Mouse (Mus musculus): Measurements from ENCODE around the gene Hspb2. TPM values are rescaled to one million over a fixed set of nuclear protein-coding genes. Genes with fewer than 3 reads are reported as not detected.

Gene Hspb2
- polyA plus RNA-seq, 1 experiment, result not detected

DNA sequence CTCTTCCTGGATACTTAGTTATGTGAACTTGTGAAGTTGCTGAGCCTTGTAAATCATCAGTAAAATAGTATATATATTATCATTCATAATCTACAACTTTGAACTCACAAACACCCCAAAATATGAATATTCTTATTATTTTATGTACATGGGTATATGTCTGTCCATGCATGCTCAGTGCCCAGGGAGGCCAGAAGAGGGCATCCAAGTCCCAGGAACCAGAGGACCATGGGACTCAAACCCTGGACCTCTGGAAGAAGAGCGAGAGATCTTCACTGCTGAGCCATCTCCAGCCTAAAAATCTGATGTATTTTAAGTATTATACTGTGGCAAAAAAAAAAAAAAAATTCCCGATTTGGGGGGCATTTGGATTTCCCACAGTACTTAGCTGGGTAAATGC, 43.0 kb downstream of the Hspb2 start:
- no peak overlapping the region for H3K27ac ChIP-seq (ENCODE audit: insufficient read depth, low read depth, low read length)
- no peaks in the 10 kb centered on the region for H3K4me1 ChIP-seq (ENCODE audit: control insufficient read depth, insufficient read depth, low read length)
- TF ChIP-seq POLR2A (IDR thresholded peaks at IDR 0.05; ENCODE audit: insufficient read depth, low read depth, low read length), result no peak
- 0 out of 2 replicates have a peak, but pooled peaks have one; percentile 10 for TF ChIP-seq CTCF (IDR thresholded peaks at IDR 0.05; ENCODE audit: insufficient read depth, low read depth, low read length)
- WGBS, result 17% methylated on average over 2 of the region's 2 CpGs
- no peak overlapping the region for H3K4me3 ChIP-seq (ENCODE audit: insufficient read depth, low read depth, low read length)

DNA sequence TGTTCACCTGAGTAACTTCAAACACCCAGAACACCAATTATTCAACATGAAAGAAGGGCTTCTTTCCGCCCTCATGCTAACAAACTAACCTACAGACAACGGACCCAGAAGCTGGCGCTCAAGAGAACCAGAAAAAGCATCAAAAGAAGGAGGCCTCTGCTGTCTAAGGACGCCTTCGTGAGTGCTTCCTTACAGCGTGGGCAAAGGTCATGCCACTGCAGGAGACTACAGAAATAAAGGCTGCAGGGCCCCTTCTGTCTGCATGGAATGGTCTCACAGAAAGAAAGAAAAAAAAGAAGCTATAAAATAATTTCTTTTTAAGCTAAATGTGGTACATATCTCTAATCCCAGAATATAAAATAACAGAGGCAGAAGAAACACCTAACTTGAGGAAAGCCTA, 47.2 kb downstream of the Hspb2 start:
- Histone ChIP-seq H3K27ac (ENCODE audit: insufficient read depth, low read depth, low read length) (no peak overlapping the region), H3K4me1 (ENCODE audit: control insufficient read depth, insufficient read depth, low read length) (peaks cover 8% of the 10 kb centered on the region), H3K4me3 (ENCODE audit: insufficient read depth, low read depth, low read length) (no peak overlapping the region)
- TF ChIP-seq CTCF (IDR thresholded peaks at IDR 0.05; ENCODE audit: insufficient read depth, low read depth, low read length), result no peak
- no peak for TF ChIP-seq POLR2A (IDR thresholded peaks at IDR 0.05; ENCODE audit: insufficient read depth, low read depth, low read length)
- 70% methylated on average over 6 of the region's 6 CpGs for WGBS

Other genes starting within 250 kb of the Hspb2 start
- gene Pts, start 223.6 kb downstream of the Hspb2 start, polyA plus RNA-seq (2012; ENCODE audit: insufficient read depth, insufficient read length, low replicate concordance, missing spikeins), result not detected in 2 replicates
- gene Il18, start 197.5 kb downstream of the Hspb2 start, polyA plus RNA-seq (2012; ENCODE audit: insufficient read depth, insufficient read length, low replicate concordance, missing spikeins), result not detected in 2 replicates
- gene Bco2, start 197.2 kb downstream of the Hspb2 start, polyA plus RNA-seq (2012; ENCODE audit: insufficient read depth, insufficient read length, low replicate concordance, missing spikeins), result not detected in 2 replicates
- not detected in 2 replicates for gene Tex12, start 191.0 kb downstream of the Hspb2 start, polyA plus RNA-seq (2012; ENCODE audit: insufficient read depth, insufficient read length, low replicate concordance, missing spikeins)
- not detected in 2 replicates for gene Sdhd, start 148.5 kb downstream of the Hspb2 start, polyA plus RNA-seq (2012; ENCODE audit: insufficient read depth, insufficient read length, low replicate concordance, missing spikeins)
- gene Timm8b, start 148.4 kb downstream of the Hspb2 start, polyA plus RNA-seq (2012; ENCODE audit: insufficient read depth, insufficient read length, low replicate concordance, missing spikeins), result not detected in 2 replicates
- not detected in 2 replicates for gene Pih1d2, start 135.0 kb downstream of the Hspb2 start, polyA plus RNA-seq (2012; ENCODE audit: insufficient read depth, insufficient read length, low replicate concordance, missing spikeins)
- not detected in 2 replicates for gene Nkapd1, start 134.9 kb downstream of the Hspb2 start, polyA plus RNA-seq (2012; ENCODE audit: insufficient read depth, insufficient read length, low replicate concordance, missing spikeins)
- gene Dlat, start 92.6 kb downstream of the Hspb2 start, polyA plus RNA-seq (2012; ENCODE audit: insufficient read depth, insufficient read length, low replicate concordance, missing spikeins), result not detected in 2 replicates
- not detected in 2 replicates for gene Dixdc1, start 12.8 kb downstream of the Hspb2 start, polyA plus RNA-seq (2012; ENCODE audit: insufficient read depth, insufficient read length, low replicate concordance, missing spikeins)
- gene 2310030G06Rik, start 5.8 kb downstream of the Hspb2 start, polyA plus RNA-seq (2012; ENCODE audit: insufficient read depth, insufficient read length, low replicate concordance, missing spikeins), result not detected in 2 replicates
- not detected in 2 replicates for gene Cryab, start 1.0 kb downstream of the Hspb2 start, polyA plus RNA-seq (2012; ENCODE audit: insufficient read depth, insufficient read length, low replicate concordance, missing spikeins)
- not detected in 2 replicates for gene Fdxacb1, start 15.9 kb upstream of the Hspb2 start, polyA plus RNA-seq (2012; ENCODE audit: insufficient read depth, insufficient read length, low replicate concordance, missing spikeins)
- gene Alg9, start 22.7 kb upstream of the Hspb2 start, polyA plus RNA-seq (2012; ENCODE audit: insufficient read depth, insufficient read length, low replicate concordance, missing spikeins), result not detected in 2 replicates
- not detected in 2 replicates for gene 1110032A03Rik, start 23.2 kb upstream of the Hspb2 start, polyA plus RNA-seq (2012; ENCODE audit: insufficient read depth, insufficient read length, low replicate concordance, missing spikeins)
- not detected in 2 replicates for gene Ppp2r1b, start 92.9 kb upstream of the Hspb2 start, polyA plus RNA-seq (2012; ENCODE audit: insufficient read depth, insufficient read length, low replicate concordance, missing spikeins)

Measured in olfactory bulb, adult 2 months (tissue).